Mouse (Mus musculus) ovary, postnatal 36 days (tissue): ENCODE results near the gene Arhgap4.

ENCODE experiments used
- DNase-seq: peaks from one replicate; pipeline ENCODE4 v3.0.0; 2022; ENCODE audit warnings: low spot score, mixed read lengths

The Arhgap4 gene

GRCm38 (mm10) chrX:73914827-73915703 lies 6.6 kb downstream of the Arhgap4 start:
- peak; percentile 80 for DNase-seq

GRCm38 (mm10) chrX:73911588-73911987 lies 10.1 kb downstream of the Arhgap4 start:
- DNase-seq: no peak

DNA sequence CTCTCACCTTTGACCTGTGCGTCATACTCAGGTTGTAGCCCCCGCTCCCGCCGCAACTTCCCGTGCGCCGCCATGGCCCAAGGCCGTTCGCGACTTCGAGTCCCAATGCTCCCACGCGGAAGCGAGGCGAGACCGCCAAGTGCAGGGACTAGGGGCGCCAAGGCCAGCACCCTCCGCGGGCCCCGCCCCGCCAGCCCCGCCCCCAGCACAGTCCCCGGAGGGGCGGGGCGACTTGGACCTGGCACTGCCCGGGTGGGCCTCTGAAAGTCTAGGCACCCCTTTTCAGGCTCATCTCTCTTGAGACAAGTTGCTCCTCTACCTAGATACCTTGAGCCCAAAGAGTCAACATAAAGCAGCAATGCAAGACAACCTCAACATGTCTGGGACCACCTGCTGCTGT lies 10.5 kb downstream of the Arhgap4 start:
- peak; percentile 34 for DNase-seq

DNA sequence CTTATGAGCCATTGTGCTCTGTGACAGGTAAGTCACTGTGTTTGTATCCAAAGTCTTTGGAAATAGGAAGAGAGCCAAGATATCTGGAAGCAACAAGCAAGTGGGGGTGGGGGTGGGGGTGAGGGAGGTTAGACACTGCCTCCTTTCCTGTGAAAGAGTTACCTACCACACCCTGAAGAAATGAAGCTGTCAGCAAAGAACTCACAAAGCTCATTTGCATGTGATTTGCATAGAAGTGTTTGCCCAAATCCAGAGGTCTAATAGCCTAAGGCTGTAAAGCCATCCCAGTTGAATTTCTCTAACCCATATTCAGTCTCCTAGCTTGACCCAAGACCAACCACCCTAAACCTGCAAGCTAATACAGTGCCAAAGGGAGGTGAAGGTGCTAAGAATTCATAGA lies 11.2 kb downstream of the Arhgap4 start:
- DNase-seq: no peak

- no peak for DNase-seq
These were observed 11.6 kb downstream of the Arhgap4 start for GRCm38 (mm10) chrX:73910049-73910448.

GRCm38 (mm10) chrX:73897959-73898358 lies 23.7 kb downstream of the Arhgap4 start:
- no peak for DNase-seq

DNA sequence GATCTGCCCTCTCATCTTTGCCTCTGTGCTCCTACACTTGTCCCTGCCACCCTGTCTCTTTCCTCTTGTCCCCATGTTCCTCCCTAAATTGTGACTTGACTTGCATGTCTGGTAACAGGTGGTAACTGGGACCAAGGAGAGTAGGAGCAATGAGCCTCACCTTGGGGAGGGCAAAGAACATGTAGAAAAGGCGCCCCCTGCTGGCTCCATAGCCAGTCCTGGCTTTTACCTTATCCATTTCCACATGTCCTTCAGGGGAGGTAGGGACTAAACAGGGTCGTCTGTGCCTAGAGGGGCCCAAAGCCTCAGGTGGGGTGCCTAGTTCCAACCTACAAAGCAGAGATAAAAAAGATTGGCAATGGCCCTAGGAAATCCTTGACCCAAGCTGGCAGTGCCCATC lies 26.0 kb downstream of the Arhgap4 start, which contains the start of gene L1cam:
Gene L1cam (minus strand): TSS at position 387 of the 400 bp plus-strand sequence.
- peak; percentile 41 for DNase-seq

DNA sequence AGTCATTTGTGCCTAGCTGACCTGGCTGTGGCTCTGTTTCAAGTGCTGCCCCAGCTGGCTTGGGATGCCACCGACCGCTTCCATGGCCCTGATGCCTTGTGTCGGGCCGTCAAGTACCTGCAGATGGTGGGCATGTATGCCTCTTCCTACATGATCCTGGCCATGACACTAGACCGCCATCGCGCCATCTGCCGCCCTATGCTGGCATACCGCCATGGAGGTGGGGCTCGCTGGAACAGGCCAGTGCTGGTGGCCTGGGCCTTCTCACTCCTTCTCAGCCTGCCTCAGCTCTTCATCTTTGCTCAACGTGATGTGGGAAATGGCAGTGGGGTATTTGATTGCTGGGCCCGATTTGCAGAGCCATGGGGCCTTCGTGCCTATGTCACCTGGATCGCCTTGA lies 28.8 kb downstream of the Arhgap4 start:
- DNase-seq: no peak

DNA sequence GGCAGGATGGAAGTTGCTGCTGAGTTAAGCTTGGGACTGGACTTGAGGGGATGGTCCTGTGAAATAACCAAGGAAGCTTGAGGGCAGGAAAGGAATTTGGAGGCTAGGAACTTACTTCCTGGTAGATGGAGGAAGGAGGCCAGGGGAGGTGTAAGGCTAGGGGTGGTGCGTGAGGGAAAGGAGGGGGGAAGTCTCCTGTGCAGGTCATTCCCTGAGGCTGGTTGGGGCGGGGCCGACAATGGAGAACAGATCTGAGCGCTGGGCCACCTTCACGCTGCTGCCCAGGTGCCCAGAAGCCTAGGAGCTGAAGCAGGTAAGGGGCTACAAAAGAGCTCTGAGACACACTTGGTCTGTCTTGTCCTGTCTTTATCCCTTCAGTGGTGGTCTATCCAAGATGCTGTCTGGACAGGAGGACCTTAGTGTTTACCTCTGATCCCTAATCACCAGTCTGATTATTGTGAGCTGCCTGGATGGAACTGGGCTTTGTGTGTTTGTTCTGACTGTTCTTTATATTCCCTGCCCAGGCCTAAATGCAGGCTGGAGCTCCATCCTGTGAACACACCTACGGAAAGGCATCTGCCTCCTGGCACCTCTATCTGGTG lies 30.0 kb downstream of the Arhgap4 start, which contains the start of gene Avpr2:
Gene Avpr2 (plus strand): TSS at position 552 of the 602 bp plus-strand sequence.
- no peak for DNase-seq

DNA sequence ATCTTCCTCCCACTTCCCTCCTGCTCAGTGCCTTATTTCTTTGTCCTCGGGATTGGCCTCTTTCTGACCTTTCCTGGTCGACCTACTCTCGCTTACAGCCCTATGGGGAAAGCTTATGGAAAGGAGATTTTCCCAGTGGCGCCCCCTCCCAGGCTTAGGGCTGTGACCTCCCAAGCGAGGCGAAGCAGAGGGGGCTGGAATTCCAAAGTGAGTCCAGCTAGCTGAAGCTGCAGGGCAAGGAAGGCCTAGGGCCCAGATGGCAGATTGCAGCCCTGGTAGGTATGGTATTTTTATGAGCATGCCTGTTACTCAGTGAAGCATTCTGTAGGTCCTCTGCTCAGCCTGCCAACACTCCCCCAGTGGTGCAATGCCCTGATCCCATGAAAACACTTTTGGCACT lies 40.2 kb downstream of the Arhgap4 start:
- DNase-seq: no peak

GRCm38 (mm10) chrX:73881036-73881427 lies 40.6 kb downstream of the Arhgap4 start:
- DNase-seq: no peak

- DNase-seq: peak; percentile 14
These were observed 41.3 kb downstream of the Arhgap4 start for GRCm38 (mm10) chrX:73880194-73881035.

DNA sequence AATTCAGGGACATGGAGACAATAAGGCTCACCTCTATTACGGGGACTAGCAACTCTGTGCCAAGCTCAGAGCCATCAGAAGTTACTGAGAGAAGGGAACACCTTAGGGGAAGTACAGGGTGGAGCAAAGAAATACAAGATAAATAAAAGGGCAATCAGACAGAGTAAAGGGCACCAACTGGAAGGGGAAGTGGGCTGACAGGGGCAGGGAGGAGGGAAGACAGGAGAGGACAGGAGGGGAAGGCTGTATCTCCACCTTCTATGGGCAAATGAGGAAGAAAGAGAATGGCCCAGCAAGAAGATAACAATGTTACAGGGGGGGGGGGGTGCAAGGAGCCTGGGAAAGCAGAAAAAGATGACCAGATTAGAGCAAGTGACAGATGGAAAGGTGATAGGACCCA lies 44.7 kb downstream of the Arhgap4 start:
- DNase-seq: no peak

GRCm38 (mm10) chrX:73875881-73876280 lies 45.8 kb downstream of the Arhgap4 start:
- no peak for DNase-seq

DNA sequence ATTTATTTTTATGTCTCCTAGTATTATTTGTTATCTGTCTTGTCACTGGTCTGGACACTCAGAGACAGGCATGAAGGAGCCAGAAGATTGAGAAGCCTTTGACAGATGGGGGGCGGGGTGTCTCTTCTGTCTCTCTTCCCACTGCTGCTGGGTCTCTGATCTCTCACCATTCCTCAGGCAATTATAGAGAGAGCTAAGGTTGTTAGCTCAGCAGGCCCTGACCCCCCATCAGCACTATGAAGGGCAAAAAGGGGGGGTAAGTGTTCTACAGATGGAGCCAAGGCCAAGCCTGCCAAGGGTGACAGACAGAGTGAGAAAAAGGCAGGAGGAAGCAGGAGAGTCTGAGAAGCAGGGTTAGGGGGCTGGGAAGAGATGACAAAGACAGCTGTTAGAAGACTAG lies 49.7 kb downstream of the Arhgap4 start:
- DNase-seq: no peak

GRCm38 (mm10) chrX:73871474-73871873 lies 50.2 kb downstream of the Arhgap4 start:
- no peak for DNase-seq

GRCm38 (mm10) chrX:73869334-73869733 lies 52.3 kb downstream of the Arhgap4 start:
- peak; percentile 13 for DNase-seq

- DNase-seq: no peak
These were observed 53.8 kb downstream of the Arhgap4 start for GRCm38 (mm10) chrX:73867852-73868251.

DNA sequence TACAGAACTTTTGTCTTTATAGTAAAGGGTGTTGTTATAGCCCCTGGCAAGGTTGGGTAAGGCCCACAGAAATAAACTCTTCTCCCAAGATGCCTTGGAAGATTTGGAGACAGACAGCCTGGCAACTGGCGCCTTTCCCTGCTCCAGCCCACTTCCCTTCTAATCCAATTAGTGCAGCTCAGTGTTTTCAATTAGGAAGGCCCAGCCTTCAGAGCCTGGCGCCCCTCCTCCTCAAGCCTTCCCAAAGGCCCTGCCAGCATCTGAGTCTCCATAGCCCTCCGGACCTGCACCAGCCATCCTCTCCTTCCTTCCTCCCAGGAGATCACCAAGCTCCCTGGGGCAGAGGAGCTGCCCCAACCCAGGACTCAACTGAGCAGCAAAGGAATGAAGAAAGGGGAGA lies 54.4 kb downstream of the Arhgap4 start:
- no peak for DNase-seq

DNA sequence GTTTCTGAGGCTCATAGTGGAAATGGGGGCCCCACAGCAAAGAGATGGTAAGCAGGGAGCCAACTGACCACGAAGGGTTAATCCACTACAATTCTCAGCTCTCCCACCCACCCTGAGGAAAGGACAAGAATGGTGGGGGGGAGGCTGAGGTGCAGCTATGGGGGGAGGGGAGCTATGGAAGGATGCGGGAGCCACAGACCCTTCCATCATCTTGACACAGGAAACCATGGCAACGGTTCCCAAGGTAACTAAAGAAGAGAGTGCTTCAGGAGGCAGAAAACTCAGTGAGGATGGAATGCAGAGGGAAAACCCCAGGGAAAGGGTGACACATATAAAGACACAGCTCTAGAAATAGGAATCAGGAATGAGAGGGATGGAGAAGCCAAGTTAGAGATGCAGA lies 57.0 kb downstream of the Arhgap4 start:
- DNase-seq: no peak

DNA sequence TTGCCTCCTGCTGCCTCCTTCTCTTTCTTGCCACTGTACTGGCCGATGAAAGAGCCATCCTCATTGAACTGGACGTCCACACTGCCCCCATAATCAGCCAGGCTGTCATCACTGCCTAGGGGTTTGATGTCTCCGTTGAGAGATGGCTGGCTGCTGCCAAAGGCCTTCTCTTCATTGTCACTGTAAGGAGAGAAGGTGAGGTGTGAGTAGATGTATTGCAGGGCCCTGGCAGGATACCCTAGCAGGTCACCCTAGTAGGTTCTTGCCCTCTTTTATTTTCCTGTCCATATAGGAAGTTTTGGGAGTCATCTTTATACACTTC lies 66.6 kb downstream of the Arhgap4 start:
- DNase-seq: no peak

- no peak for DNase-seq
These were observed 67.2 kb downstream of the Arhgap4 start for GRCm38 (mm10) chrX:73854326-73855086.
